Mouse (Mus musculus) cerebellum, adult 2 months (tissue): ENCODE results near the gene Ryr3.

Experiments used
- CTCF ChIP-seq: fragments of 200-500 bp; IDR thresholded peaks from 2 replicates; pipeline ENCODE4 v1.5.1; 2011; ENCODE audit warnings: low read depth, mild to moderate bottlenecking, control low read depth, low read length, moderate library complexity, borderline replicate concordance; ENCODE audit not compliant: insufficient read depth
- POLR2A ChIP-seq: fragments of 200-500 bp; IDR thresholded peaks from 2 replicates; pipeline ENCODE4 v1.6.1; 2011; ENCODE audit warnings: low read length, control low read depth, borderline replicate concordance; ENCODE audit not compliant: insufficient read depth

- TF ChIP-seq CTCF (no peak), POLR2A (no peak)
These were observed 40.6 kb downstream of the Ryr3 start for GRCm38 (mm10) chr2:113176337-113176736.
